Mouse (Mus musculus) heart, postnatal 36 days (tissue): ENCODE data around the gene Vdr. TPM values are rescaled to one million over a fixed set of nuclear protein-coding genes. Genes with fewer than 3 reads are reported as not detected.

Experiments used
- DNase-seq, 2 experiments: peaks; one replicate each; pipeline ENCODE4 v3.0.0; 2021 to 2022
- intact Hi-C: fragments of 180-260 bp; cut with DNase I; formaldehyde crosslinking; loops from one replicate; pipeline ENCODE4 v1.15.1; 2025
- total RNA-seq, 2 experiments: library from RNA; stranded (reverse); gene quantifications; 2 replicates each; pipeline ENCODE4 v1.2.3; 2021

Vdr gene
- total RNA-seq, 2 experiments from 2014 or later: 1.6 to 1.7 TPM

DNA sequence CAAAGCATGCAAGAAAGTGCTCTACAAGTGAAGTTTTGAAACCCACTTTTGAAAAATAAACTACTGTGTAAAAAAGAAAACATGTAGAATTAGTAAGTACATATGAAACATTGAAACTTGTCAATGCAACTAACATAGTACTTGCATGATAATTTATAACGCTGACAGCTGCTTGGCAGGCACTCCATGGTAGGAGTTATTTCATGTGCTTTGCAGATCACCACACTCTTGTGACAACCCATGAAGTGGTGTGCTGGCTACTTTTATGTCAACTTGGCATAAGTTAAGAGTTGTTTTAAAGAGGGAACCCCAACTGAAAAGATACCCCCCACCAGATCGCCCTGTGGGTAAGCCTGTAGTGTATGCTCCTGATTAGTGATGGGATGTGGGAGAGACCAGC is 12.0 kb upstream of the Vdr start:
- intact Hi-C loops: no loop called here
- no peak for DNase-seq

DNA sequence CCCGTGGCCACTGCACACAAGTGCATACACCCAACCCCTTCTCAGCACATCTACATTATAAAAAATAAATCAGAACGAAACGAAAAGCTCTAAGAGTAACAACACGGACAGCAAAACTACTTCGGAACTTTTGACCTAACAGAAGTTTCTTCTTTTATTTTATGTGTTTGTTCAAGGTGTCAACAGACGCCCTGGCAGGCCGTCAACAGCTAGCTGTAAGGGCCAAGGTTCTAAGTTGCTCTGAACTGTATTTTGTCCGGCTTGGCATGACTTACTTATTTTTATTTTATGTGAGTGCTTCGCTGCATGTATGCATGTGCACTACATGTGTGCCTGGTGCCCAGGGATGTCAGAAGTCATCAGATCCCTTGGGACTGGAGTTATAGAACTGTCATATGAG is 11.4 kb upstream of the Vdr start:
- intact Hi-C loops: no loop called here
- DNase-seq: no peak

DNA sequence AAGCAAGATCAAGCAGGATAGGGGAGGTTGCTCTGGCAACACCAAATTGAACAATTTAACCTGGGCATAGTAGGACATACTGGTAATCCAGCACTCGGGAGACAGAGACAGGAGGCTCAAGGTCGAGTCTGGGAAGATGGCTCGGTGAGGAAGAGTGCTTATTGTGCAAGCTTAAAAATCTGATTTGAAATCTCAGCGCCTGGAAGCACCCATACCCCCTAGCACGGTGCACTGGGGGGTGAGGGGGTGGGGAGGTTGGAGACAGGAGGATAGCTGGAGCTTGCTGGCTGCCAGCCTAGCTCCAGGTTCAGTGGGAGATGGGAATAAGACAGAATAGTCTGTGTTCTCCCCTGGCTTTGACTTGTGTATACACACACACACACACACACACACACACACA is 9.9 kb upstream of the Vdr start:
- intact Hi-C loops: no loop called here
- DNase-seq: no peak

DNA sequence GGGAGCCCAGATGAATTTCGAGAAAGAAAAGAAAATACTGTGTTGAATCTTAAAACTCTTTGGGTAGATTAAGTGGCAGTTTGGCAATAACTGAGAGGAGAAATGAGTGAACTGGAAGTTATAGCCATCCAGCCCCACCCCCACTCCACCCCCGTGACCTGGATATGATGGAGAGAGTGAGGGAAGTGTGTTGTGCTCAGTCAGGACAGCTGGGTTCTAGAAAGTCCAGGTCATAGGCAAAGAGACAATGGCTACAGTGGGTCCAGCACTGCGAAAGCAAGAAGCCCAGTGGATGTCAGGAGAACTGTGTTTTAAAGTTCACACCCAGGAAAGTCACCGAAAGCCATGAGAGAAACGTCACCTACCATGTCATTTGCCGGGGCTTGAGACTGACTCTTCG is 8.8 kb upstream of the Vdr start:
- no peak for DNase-seq
- intact Hi-C loops: no loop called here

DNA sequence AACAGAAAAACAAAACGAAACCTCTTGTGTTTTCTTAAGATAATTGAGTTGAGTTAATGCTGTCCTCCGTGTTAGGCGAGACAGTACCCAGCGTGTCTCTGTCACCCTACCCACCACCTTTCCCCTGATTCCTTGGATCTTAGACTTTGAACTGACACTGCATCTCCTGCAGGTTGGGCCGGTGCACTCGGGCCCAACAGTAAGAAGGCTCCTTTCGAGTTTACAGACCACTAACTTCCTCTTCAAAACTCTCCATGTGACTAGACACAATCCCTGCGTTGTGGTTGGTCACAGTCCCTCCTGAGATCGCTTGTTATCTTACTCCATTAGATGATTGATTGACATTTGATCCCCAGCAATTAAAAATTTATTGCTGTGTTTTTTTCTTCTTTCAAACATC is 7.6 kb upstream of the Vdr start:
- intact Hi-C loops: no loop called here
- no peak for DNase-seq

DNA sequence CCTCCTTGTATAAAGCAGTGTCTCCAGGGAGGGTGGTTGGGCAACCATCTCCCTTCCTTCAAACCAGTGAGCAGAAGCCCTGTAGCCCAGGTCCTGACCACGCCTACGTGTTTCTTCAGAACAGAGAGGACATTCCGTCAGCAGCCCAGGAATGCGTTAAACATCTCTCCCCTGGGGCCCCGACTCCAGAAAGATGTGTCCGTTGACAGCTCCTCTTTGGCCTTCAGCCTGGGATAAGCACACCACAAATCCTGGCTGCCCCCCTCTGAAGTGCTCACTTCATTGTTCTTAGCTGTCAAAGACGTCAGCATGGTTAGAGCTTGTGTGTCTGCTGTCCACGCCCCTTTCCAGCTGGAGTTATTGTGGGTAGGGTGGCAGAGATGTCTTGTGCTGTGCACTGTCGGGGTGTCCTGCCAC is 3.9 kb upstream of the Vdr start:
- intact Hi-C loops: no loop called here
- peak; percentile 23 to 40 for DNase-seq

DNA sequence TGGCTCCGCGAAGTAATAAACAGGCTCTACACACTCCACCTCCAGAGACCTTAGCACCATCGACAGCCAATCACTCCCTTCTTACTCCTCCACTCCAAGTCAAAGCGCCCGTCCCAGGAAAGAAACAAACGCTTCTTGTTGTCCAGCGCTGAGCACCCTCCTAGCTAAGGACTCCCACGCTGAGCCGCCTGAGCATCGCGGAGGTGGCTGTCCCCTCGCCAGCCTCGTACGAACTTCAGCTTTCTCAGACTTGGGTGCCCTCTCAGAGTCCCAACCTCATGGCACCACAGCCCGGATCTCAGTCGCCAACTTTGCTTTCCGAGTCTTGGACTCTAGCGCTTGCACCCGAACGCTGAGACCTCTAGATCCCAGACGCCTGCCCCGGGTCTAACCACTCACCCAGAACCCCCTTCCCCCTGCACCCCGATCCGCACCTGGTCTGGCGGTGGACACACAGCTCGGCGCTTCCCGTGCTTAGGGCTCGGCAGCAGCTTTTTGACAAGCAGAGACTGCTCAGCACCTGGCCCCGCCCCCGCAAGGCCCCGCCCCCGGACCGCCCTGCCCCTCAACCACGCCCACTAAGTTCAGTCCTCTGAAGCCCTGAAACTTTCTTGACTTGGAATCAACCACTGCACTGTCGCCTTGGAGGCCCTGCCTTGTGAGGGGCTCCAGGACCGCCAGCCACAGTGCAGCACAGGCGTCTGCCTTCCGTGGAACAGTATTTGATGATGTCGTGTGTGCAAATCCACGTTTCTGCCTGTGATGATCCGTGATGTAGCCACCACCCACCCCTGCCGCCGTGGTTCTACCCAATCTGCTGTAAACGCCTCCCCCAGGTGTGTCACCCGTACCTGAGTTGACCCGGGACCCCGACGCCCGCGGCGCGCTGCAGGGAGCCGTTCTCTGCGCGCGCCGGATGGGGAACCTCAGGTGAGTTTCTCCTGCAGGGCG is 2.4 kb downstream of the Vdr start:
- DNase-seq: peak; percentile 42 to 43
- intact Hi-C loops: no loop called here

DNA sequence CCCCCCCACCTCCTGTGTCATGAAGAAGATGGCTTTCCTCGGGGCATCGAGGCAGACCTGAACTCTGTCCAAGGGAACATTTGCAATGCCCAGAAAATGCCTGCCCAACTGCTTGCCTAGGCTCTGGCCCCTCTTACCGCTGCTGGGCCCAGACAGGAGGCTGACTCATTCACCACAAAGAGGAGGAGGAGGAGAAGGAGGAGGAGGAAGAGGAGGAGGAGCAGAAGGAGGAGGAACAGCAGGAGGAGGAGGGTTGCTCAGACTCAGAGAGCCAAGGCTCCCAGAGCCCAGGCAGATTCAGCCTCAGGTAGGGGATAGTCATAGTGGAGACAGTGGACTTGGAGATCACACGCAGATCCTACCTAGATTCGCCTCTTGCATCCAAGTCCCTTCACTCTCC is 3.2 kb downstream of the Vdr start:
- no peak for DNase-seq
- intact Hi-C loops: no loop called here

DNA sequence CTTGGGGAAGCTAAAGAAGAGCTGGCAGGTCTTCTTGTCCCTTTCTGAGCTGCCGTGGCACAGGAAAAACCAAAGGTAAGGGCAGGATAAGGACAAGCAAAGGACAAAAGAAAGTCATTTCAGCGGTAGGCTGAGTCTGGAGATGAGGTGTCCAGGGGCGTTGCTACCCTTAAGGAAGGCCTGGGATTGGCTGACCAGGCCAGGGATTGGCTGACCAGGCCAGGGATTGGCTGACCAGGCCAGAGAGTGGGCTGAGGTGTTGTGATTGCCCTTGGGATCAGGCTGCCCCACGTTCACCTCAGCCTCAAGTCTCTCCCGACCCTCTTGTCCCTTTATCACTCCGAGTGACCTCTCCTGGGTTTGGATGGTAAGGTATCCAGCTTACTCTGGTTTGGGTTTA is 5.1 kb downstream of the Vdr start:
- intact Hi-C loops: no loop called here

DNA sequence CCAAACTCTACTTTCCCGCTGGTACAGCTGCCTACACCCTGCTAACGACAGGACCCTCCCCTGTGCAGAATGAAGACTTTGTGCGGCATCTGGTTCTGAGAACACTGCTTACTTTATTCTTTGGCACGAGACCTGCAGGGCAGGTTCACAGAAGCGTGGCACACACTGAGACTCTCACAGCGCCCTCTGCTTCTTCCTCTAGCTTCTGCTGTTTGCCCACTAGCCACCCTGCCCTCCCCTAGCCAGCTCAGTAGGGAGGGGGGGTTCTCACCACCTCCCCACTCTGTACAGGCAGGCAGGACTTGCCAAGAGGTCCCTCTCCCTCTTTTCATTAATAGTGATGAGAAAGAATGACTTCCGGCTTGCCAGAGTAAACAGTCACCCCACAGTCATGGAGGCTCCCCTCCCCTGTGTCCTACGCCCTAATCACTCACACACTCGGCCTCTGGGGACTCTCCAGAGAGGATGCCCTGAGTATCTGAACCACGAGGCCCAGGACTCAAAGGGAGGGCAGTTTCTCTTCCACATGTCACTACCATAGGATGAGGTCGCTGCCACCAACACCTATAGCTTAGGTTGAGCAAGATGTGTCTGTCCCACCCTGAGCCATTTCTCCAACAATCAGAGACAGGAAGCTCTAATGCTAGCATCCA is 6.0 kb downstream of the Vdr start:
- intact Hi-C loops: no loop called here
- no peak for DNase-seq

More for the DNA sequence above, 5.1 kb downstream of the Vdr start:
- no peak for DNase-seq

DNA sequence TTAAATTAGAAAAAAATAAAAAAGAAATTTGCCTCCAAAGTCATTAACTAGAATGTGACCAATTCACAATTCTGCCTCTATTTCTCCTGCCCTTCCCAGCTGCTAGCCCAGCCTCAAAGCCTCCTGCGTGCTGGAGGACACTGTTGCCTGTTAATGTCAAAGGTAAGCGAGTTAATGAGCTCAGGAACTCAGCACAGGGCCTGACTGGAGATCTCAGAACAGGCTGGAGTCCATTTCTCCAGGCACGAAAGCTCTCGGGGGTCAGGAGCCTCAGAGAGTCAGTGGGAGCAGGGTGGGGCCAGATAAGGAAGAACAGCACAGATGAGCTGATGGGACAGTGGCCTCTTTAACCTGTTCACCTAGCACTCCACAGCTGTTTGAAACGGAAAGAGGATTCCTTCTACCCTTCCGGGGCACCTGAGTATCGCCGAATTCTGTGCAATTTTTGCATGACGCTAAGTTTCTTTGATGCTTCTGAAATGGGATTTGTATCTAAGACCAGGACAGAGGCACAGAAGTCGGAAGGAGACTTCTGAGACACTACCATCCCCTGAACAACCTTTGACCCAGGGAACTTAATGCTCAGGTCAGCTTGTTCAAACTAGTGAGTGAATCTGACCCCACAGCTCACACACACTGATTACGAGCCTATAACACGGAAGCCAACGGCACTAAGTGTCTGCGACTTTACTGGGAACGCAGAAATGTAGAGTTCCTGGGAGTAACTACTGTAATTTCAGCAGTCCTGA is 7.0 kb downstream of the Vdr start:
- DNase-seq: no peak
- intact Hi-C loops: no loop called here

DNA sequence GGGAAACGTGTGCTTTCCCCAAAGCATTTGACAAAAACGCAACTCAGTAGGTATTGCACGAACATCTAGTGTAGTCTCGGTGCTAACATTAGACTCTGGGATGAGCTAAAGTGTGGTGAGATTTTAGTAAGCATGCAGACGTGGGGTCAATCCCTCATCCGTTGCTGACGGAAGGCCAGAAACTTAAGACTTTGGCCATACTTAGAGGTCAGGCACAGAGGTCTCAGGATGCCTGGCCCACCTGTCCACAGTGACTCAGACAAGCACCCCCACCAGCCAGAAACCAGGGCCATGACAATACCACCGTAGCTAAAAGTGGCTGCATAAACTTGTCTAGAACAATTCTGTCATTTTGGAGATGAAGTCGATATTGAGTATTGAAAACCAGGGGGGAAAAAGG is 9.4 kb downstream of the Vdr start:
- no peak for DNase-seq
- intact Hi-C loops: no loop called here

DNA sequence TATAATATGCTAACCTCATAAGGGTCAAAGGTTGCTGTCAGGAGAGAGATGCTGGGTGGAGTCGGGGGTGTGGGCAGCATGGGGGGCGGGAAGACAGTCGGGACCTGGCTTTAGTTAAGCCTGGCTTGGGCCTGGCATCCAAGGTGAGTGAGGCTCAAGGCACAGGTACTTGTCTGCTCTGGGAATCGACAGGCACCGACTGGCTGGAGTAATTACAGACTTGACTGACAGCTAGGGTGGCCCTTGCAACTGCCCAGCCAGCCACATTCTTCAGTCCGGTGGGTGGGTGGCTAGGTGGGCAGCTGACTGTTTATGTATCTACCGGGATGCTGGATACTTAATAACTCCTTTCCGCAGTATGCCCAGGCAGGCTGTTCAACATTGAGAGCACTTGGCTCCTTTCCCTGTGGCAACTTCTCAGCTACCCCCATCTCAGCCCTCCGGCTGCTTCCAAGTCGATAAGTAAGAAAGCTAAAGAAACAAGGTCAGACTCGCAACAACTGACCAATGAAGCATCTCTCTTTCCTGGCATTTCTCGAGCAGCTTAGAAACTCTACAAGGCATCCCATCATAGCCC is 10.0 kb downstream of the Vdr start:
- DNase-seq: no peak
- intact Hi-C loops: no loop called here

DNA sequence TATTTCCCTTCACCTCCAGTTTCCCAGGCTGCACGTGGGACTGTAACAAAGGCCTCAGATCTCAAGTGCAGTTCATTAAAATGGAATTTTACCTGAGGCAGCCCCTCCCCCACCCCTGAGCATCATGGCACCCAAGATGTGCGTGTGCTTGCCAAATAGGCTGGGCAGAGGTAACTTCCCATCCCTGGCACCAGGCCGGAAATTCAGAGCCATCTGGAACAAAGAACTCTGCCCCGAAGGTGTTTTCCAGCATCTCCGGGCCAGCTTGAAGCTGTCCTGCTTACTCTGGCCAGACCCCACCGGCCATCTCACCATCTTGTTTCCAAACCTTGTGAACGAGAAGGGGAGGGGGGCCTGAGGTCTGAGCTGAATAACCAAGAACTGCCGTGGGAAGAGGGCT is 10.7 kb downstream of the Vdr start:
- intact Hi-C loops: no loop called here
- no peak for DNase-seq

DNA sequence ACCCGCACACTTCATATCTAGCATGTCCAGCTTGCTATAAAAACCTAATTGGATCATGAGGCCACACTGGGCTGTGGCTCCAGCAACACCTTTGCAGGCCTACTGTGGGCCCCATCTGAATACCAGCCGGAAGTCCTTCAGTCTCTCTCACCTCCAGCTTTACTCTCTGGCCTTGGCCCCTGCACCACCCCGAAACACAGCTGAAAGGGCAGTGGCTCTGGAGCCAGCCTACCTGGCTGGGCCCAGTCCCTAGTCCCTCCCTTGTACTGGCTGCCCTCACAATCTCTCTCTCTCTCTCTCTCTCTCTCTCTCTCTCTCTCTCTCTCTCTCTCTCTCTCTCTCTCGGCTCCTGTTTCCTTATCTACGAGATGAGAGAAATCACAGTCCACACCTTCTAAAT is 11.6 kb downstream of the Vdr start:
- DNase-seq: no peak
- intact Hi-C loops: no loop called here

DNA sequence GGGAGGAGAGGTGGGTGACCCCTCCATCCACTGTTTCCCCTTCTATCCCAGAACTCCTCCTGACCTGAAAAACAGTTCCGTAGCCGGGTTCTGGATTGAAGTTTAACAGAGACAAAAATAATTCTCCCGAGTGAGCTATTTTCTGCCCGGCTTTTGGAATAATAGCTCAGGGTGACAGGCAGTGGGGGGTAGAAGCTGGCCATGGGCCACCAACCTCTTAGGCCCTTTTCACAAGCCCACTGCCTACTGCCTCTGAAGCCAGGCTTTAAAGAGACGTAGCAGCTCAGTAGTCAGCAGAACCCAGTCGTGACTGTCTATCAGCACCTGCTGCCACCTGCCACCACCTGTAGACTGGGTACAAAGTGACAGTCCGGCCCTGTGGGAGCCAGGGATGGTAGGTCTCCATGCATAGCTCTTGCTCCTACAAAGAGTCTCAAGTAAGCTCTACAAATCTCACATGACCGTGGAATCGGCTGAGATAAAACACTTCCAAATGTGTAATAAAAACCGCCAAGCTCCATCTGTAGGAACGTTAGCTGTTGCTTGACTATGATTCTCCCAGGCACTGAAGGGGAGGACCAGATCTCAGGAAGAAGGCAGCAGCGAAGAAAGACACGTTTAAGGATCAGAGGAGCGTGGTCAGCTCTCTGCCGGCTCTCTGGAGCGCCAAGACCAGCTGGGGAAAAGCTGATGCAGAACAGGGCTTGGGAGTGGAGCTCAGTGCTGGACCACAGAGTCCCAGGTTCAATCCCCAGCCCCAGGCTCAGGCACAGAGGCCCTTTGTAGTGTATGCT is 13.4 kb downstream of the Vdr start:
- intact Hi-C loops: no loop called here
- no peak for DNase-seq

DNA sequence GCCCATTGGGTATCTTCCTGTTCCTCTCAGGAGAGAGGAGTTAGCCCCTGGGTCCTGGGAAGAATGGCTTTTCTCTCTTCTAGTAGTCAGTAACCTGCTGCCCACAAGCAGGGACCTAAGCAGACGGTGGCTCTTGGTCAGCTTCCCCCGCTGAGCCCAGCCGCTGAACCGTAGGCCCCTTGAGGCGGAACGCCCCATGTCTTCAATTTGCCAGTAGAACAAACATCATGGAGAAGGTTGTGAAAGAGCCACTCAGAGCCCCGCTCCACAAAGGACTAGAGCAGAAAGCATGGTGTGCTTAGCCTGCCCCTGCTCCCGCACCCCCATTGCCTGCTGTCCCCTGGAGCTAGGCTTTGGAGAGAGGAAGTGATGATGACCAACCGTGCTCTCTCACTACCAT is 14.1 kb downstream of the Vdr start:
- DNase-seq: no peak
- intact Hi-C loops: no loop called here

DNA sequence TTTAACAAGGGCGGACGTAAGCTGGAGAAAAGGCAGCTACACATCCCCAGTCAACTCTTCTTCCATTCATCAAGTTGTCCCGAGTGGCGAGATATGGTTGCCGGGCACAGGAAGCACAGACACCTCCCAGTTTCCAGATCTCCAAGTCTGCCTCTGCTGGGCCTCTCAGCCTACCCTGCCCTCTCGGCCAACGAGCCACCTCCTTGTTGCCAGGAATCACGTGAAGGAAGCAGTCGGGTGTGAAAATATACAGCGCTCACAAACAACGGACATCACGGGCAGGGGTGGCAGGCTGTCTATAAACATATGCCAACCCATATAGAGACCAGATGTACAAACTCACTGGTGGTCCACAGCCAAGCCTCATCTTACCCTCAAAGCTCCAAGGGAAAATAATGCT is 14.6 kb downstream of the Vdr start:
- no peak for DNase-seq
- intact Hi-C loops: no loop called here

DNA sequence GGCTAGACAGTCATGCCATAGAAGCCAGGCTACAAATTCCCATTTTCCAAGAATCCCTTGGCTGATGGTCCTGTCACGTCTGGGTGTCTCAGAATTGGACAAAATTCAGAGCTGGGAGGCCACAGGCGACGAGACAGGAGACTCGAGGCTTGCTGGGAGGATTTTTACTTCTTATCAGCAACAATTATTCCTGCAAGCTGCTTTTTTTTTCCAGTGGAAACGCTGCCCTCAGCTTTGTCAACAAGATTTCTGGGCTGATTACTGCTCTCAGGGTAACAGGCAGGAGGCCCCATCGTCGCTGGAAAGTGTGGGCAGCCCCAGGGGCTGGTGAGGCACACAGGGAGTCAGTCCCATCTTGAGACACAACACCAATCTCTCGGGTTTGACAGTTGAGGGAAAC is 17.9 kb downstream of the Vdr start:
- intact Hi-C loops: no loop called here
- no peak for DNase-seq

DNA sequence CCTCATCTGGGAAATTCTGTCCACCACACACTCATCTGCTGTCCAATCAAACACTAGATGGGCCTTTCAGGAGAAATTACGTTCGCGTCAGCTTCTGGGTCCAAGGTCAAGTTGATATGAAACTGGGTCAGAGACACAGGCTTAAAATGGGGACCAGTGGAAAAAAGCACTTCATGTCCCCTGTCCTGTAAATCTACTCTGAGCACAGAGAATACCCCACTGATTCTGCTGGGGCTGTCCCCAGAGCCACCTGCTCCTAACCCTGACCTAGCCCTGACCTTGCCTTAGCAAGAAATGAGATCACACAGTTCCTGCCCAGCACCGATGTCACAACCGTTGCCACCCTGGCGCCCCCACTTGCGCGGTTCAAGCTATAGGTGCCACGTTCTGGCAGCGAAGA is 20.0 kb downstream of the Vdr start:
- intact Hi-C loops: no loop called here
- DNase-seq: no peak
